Mouse (Mus musculus) frontal cortex, postnatal 10 days (tissue): ENCODE measurements around the gene Fto.

Source experiments
- DNase-seq, 2 experiments: peaks; one replicate each; pipeline ENCODE4 v3.0.0; 2022; ENCODE audit warnings: low spot score in 2 of 2, mixed read lengths in 1 of 2

Gene Fto

DNA sequence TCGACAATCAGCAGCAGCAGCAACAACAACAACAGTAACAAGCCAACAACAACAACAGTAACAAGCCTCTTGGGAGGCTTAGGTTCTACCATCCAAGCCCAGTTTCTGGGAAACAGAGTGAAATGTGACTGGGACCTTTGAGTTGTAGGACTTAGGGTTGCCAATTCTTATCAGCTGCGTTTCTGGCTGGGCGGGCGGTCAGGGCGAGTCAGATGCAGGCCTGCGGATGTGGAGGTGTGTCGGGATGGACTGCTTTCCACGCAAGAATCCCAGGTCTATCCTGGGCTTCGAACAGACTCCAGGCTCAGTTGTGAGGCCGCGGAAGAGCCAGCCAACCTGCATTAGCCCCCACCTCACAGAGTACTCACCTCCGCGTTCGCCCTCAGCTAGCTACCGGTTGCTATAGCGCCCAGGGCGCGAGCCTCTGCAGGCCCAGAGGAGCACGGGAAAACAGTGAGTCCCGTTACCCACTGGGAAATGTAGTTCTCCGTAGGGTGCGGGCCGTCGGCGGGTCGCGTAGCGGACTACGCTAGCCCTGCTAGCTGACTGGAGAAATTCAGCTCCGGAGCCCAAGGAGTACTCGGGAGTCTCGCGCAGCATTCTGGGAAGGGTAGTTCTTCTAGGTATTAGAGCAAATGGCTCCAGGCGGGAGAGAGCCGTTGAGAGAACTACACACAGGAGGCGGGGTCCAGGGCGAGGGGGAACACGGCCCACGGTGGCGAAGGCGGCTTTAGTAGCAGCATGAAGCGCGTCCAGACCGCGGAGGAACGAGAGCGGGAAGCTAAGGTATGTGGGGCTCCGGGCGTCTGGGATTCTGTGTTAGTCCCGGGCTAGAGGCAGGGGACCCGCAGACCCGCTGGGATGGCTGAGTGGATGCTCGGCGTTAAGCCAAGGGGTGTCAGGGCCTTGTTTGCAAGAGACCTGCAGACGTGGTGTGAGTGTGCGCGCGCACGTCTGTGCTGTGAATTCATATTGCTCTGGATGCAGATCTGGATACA is at the start of gene Fto, which contains the start of gene Rpgrip1l:
TSS of gene Fto (plus strand) at position 691 of the 998 bp plus-strand sequence.
TSS of gene Rpgrip1l (minus strand) at position 428 of the 998 bp plus-strand sequence.
- peak; percentile 97 for DNase-seq

DNA sequence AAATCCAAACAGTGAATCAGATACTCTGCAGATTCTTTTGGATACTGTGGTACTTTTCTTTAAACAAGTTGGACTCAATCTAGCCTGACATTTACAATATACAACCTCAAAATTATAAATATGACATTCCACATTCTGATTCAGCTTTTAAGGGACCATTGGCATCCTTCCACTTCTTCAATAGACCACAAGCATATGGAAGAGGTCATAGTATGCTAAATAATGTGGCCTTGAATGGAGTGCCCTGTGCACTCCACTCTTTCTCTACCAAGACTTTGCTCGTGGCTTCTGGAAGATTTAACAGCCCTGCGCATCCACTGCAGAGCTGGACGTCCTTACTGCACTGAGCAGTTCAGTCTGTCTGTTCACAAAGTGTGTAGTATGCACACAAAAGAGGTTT is 49.4 kb upstream of the Fto start:
- no peak for DNase-seq

DNA sequence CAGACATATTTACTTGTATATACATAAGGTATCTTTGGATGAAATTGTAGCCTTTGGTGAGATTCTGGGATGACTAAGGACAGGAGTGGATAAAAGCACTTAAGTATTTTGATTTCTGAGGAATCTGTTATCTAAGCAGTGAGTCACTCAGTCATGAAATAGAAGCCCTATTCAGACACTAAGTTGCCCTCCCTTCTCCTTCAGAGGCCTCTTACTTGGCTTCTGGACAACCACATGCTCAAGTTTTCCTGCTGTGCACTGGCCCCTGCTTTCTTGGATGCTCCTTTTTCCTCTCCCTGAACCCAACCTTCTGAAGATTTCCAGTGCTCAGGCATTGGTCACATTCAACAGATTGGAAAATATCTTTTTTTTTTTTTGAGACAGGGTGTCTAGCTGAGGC is 48.8 kb upstream of the Fto start:
- no peak for DNase-seq

DNA sequence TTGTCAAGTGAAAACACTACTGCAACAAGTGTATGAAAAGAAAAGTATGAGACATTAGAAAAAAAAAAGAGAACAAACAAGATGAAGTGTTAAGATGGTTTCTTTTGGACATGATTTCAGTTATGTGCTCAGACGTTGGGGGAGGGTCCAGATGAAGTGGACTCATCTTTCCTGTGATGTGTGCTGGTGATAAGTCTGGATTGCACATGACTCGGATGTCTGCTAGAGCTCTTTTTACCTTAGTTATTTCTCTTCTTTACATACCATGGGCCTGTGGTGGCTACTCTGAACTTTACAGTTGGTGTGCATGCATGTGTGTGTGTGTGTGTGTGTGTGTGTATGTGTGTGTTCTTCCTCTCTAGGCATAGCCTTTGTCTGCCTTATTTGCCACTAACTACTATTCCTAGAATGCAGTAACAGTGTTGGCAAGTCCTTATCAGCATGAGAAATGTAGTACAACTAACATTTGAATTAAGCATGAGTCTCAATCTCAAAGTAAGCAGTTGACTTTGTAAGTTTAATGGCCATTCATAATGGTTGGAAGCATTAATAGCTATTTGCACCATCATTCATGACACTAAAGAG is 43.9 kb upstream of the Fto start:
- no peak for DNase-seq

DNA sequence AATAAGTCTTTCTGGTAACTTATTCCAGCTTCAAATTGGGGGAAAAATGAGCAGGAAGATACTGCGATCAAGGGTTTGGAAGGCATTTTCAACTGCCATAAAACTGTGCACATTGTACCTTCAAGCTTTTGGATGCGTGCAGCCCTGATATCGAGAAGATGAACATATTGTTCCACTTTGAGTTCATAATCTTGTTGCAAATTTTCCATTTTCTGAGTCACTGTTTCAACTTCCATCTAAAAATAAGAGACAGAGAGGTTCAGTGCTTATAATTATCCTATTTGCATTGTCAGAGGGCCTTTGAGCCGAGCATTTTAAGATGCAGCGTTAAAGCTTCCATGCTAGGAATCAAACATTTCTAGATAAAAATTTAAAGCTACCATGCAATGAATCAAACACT is 39.8 kb upstream of the Fto start:
- DNase-seq = no peak

DNA sequence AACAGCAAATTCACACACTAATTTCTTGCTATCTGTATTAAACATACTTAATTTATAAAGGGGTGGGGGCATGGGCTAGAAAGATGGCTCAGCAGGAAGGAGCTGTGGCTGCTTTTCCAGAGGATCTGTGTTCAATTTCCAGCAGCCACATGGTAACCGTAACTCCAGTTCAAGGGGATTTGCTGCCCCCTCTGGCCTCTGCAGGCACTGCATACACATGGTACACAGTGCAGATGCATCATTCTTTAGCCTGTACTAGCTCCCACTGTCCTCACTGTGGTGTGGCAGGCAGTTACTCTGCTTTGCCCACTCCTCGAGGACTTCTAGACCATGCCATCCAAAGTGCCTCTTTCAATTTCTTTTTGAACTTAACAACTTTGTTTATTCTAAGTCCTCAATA is 37.0 kb upstream of the Fto start:
- no peak for DNase-seq

DNA sequence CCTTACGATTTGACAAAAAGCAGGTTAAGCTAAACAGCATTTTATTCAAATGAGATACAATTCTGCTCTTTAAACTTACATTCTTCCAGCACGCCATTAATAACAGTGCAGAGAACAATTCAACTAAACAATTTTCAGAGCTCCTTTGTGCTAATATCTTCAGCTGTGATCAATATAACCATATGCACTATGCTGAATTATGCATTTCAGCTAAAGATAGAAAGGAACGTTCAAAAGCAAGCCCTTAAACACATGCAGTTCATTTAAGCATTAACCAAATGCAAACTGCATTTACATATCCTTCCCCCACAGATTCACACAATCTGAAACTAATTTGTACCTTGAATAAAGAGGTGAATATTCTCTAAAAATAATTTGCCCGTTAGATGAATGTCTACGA is 35.3 kb upstream of the Fto start:
- DNase-seq = no peak

DNA sequence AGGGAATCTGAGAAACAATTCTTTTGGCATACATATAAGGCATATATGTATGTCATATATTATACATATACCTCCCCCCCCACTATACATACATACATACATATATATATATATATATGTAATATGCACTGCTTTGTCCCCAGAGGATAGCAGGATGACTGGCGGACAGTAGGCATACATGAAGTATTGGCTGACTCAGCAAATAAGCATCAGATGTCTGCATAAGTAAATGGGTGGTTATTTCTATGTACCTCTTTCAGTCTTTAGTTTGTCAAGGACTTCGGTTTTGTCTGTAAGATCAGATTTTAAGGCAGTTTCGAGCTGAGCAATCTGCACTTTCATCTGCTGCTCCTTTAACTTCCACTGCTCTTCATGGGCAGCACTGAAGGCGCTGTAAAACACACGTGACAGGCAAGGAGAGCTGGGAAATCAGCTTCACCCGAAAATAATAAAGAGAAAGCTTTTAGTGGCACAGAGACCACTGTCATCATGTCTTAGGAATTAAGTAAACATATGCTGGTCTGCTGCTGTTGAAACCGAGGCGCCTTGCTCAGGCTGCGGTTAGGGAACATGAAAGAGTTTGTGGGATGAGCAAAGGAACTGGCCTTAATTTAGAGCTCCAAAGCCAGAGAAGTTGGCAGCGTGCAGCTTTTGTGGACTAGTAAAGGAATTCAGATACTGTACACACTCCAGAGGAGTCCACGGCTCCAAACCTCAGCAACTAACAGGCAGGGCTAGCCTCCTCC is 32.7 kb upstream of the Fto start:
- DNase-seq = no peak

DNA sequence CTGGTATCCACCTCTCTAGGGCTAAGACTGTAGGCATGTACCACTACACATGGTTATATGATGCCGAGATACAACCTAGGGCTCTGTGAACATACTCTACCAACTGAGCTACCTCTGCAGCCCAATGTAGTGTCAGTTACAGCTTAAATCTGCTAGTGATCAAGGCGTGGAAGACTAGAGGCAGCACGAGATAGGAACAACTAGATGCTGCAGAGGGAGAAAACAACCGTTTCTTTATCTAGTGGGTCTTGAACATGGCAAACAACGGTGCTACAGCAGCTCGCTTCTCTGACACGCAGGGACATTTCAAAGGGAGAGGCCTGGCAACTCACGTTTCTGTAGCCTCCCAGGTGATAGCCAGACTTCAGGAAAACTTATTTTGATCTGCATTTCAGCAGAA is 31.8 kb upstream of the Fto start:
- DNase-seq = no peak

DNA sequence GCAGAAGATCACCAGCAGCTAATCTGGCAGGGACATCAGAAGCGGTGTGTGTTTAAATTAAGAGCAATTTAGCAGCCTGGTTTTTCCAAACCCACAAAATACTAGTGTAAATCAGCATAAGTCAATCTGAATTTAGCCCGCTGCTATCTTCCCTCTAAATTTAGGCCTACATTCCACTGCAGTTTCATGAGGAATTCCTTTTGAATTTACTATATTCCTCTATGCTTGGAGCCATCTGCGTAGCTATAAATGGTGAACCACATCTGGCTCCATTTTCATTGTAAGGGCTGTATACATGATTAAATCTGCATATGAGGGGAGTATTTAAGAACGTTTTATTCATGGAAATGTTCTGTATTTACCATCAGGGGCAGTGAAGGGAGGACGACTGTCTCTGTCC is 30.7 kb upstream of the Fto start:
- no peak for DNase-seq

DNA sequence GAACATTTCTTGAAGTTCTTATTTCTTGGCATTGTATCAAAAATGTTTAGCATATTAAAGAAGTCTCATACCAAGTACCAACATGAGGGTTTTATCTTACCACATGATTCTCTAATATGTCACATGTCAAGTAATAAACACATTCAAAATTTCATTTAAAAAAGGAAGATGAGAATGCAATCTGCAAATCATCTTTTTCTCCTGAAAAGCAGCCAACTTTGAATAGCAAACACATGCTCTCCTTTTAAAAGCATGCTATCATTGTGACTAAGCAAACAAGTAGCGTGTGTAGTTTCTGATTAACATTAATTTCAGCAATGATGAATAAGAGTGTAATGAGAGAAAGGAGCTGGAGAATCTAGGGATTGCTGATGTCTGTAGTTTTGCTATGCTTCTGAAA is 29.5 kb upstream of the Fto start:
- no peak for DNase-seq

DNA sequence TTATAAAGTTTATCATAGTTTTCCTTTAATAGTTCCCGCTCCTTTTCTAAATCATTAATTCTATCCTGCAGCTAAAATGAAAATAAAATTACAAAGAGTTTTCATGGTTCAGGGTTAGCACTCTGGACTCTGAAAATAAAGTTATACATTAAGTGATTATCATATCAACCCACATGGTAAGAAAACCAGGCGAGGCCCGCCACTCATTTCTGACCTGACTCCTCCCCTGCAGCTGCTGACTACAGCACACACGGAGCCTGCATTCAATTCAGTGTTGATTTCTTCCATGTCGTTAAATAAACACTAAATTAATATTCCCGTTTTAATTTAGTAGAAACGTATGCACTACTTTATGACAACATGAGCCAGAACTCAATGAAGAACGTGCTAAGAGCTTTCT is 27.1 kb upstream of the Fto start:
- DNase-seq = no peak

DNA sequence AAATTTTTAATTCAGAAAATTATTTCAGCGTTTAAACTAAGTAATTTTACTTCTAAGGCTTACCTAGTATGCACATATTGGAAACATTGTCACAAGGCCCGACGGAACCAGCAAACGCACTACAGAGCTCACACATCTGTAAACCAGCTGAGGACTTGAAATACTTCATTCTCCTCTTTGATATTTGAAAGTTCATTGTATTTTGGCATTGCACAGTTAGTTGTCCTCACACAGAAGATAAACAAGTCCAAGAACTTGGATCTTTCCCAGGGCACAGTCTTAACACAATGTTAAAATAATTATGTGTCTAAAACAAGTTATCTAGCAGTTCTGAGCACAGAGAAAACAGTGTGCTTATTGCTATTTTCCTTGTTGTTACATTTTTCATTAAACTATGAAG is 22.7 kb upstream of the Fto start:
- no peak for DNase-seq

DNA sequence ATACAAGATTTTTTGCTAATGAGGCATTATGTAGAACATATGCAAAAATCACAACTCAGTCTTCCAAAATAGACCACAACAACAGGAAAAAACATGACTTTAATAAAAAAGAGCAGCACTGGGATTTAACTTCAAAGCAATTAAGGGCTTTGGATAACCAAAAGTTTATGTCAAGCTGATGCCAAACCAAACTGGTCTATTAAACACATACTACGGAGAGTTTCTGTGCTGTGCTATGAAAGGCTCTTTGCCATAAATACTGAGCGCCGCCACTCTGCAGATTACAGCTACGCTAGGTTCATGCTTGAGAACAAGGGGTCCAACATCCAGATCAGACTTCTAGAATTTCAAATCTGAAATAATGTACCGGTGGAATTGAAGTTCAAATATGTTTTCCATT is 17.5 kb upstream of the Fto start:
- DNase-seq = no peak

DNA sequence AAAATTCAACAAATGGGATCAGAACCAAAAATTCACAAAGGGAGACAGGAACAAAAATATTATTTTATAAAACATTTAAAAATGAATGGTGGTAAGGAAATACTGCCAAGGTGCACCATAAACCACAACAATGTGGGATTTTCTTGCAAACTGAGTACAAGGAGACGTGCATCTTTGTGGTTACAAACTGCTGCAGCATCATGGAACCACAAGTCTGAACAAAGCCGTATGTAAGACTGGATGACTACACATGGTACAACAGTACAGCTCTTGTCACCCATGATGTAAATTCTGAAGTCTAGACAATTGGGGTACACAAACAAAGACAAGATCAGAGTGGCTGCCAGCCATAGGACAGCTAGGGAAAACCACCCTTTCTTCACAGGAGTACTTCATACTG is 14.7 kb upstream of the Fto start:
- no peak for DNase-seq

DNA sequence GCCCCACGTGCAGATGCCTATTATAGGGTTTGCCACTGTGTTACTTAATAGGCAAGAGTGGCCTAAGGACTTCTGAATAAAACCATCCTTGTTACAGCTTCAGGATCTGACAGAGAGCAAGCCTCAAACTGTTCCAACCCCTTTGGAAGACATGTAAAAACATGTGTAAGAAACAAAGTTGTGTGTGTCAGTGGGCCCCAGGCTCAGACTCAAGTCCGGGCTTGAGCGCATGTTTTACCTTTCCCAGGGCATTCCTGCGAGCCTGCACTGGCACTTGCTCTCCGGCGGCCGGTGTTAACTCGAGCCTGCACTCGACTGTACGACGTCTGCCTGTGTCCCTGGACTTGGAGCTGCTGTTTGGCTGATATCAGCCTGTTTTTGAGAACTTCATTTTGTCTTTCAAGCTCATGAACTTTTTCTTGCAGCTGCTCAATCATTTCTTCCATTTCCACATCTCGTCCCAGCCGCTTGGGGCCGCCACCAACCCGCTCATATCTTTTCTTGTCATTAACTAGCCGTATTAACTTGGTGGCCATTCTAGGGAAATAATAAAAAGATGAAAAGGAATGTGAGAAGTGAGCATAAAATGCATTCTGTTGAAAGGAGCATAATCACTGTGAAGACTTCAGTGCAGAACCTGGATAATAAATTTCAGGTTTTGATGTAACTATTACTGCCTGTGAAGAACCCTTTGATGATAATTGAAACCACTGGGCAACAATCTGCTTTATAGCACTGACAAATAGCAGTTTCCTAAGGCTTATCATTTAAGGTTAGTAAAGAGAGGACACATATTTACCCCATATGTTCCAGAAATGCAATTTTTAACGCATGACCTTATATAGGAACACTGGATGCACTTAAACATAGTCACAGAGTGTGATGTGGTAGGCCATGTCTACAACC is 8.6 kb upstream of the Fto start:
- DNase-seq = no peak

DNA sequence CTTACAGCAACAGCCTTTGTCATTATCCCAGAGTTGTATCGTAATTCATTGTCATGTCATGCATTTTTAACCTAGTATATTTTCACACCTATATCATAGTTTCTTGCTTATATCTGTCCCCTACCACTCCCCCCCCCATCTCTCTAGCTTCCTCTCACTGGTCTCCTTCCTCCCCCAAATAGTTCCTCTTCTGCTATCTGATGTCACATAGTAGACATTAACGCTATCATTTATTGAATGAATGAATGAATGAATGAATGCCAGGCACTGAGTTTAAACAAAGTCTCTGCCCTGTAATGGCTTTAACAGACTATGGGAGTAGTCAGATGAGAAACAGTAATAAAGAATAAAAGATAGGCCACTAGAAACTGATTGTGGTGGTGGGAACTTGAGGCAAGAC is 983 bp upstream of the Fto start:
- no peak for DNase-seq

DNA sequence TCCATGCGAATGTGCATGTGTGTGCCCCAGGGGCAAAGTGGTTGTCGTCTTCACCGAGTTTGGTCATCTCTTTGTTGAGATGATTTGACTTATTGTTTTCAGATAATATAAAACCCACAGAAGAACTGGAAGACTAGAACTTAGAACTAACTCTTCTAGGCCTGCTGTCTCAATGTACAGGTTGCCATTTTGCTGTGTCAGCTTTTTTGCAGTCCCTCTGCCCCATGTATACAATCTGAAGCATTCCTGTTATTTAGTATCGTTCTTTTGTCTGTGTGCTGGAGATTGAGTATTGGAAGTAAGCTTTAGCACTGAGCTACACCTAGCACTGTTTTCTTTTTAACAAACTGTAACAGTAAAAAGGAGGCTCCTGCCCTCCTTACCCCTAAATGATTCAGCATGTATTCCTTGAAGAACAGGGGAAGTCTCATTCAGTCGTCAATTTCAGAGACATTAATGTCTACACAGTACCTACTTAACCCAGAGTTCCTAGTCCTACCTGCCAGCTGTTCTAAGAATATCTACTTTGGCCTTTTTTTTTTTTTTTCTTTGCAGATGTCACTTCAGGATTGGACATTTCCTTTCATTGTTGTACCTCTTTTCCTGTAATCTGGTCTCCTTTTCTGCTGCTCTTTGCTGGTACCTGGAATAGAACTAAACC is 4.4 kb downstream of the Fto start:
- no peak for DNase-seq

DNA sequence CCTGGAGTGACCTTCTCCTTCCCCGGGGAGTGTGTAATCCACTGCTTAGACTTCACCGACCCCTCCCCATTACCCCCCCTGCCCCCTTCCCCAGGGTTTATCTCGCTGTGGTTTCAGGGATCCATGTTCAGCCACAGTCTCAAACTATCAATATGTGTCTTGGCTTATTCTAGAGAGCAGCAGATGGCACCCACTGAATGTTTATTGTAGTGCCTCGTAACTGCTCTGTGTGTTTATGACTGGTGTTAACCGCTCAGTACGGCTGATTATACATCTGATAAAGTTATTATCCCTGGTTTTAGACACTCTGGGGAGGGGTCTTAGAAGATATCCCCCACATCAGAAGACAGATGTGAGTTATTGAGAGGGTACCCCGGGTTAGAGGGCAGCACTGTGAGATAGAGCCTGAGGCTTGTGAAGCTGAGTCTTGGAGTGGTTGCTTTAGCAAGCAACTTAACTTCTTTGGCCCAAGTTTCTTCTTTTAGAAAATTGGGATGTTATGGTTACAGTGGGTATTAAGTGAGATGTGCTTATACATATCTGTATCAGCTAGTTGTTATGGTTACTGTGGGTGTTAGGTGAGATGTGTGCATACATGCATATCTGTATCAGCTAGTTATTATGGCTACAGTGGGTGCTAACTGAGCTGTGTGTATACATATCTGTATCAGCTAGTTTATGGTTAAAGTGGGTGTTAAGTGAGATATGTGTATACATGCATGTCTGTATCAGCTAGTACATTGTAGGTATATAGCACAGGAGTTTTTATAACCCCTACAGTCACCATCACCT is 5.8 kb downstream of the Fto start:
- no peak for DNase-seq

DNA sequence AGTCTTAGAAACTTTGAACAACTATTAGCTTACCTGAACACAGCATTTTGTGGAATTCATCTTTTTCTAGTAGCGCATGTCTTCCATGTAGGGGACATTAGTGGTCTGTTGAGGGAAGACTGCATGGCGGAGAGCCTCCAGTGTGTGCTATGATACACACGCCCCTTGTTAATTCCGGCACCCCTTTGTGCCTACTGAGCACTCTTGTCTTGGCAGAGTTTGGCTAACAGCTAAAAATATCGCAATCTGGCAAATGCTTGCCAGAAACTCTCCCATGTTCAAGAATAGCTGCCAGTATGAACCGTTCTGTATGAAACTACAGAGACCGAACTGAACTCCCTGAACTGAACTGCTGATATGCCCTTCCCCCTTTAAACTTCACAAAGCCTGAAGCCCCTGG is 10.2 kb downstream of the Fto start:
- DNase-seq = no peak
